Mouse (Mus musculus) limb, embryonic 14.5 days (tissue): ENCODE data around the gene Nrf1. TPM values are rescaled to one million over a fixed set of nuclear protein-coding genes. Genes with fewer than 3 reads are reported as not detected.

Source experiments
- ATAC-seq: fragments of 200-750 bp; cut with Nextera tagmentation; 2 replicates; pipeline ENCODE4 v1.8.0; 2017; ENCODE audit warnings: low read depth, moderate number of reproducible peaks, moderate TSS enrichment; ENCODE audit not compliant: low FRiP score
- DNase-seq: peaks from one replicate; pipeline ENCODE4 v3.0.0-alpha.2; 2015; ENCODE audit warnings: low spot score
- H3K27ac ChIP-seq: fragments of 300-500 bp; sonication (generic); replicated peaks from 2 replicates; pipeline ENCODE4 v1.5.1; 2014; ENCODE audit warnings: low read depth, mild to moderate bottlenecking, low read length, moderate library complexity, mixed read lengths
- H3K27me3 ChIP-seq: fragments of 300-500 bp; sonication (generic); 2 replicates; pipeline ENCODE4 v1.6.1; 2014; ENCODE audit warnings: low read length, mixed read lengths; ENCODE audit not compliant: control insufficient read depth, insufficient read depth
- H3K36me3 ChIP-seq: fragments of 300-500 bp; sonication (generic); 2 replicates; pipeline ENCODE4 v1.6.1; 2014; ENCODE audit warnings: mild to moderate bottlenecking, low read length, moderate library complexity, mixed read lengths; ENCODE audit not compliant: control insufficient read depth, insufficient read depth
- H3K4me1 ChIP-seq: fragments of 300-500 bp; sonication (generic); 2 replicates; pipeline ENCODE4 v1.6.1; 2014; ENCODE audit warnings: antibody characterized with exemption, low read length, mixed read lengths; ENCODE audit not compliant: control insufficient read depth, insufficient read depth
- H3K4me2 ChIP-seq: fragments of 300-500 bp; sonication (generic); replicated peaks from 2 replicates; pipeline ENCODE4 v1.6.1; 2014; ENCODE audit warnings: low read depth, mild to moderate bottlenecking, low read length, moderate library complexity; ENCODE audit not compliant: severe bottlenecking
- H3K4me3 ChIP-seq: fragments of 300-500 bp; sonication (generic); replicated peaks from 2 replicates; pipeline ENCODE4 v1.5.1; 2014; ENCODE audit warnings: low read length
- H3K9ac ChIP-seq: fragments of 300-500 bp; sonication (generic); 2 replicates; pipeline ENCODE4 v1.6.1; 2014; ENCODE audit warnings: mild to moderate bottlenecking, low read depth, low read length, moderate library complexity; ENCODE audit not compliant: severe bottlenecking
- H3K9me3 ChIP-seq: fragments of 300-500 bp; sonication (generic); 2 replicates; pipeline ENCODE4 v1.6.1; 2016; ENCODE audit warnings: low read length; ENCODE audit not compliant: control insufficient read depth
- POLR2A ChIP-seq: fragments of 200-500 bp; IDR thresholded peaks from 2 replicates; pipeline ENCODE4 v1.8.0; 2012; ENCODE audit warnings: inconsistent platforms, mild to moderate bottlenecking, moderate library complexity, borderline replicate concordance; ENCODE audit not compliant: insufficient read depth, insufficient read length; ENCODE audit errors: extremely low read depth
- whole genome bisulfite sequencing: fragments of 180-500 bp; shearing (Covaris S2); extraction: QIAGEN DNeasy Blood & Tissue Kit; methylation state at CpG from one replicate; pipeline ENCODE4 v1.1.7; 2014; 5-methylcytosine and 5-hydroxymethylcytosine counted together
- polyA plus RNA-seq, 2 experiments: library from polyadenylated mRNA; depleted of rRNA in 1 of 2; stranded (reverse) in 1 of 2; unstranded in 1 of 2; fragments of >200 nt; fragmentation: Nextera tagmentation in 1 of 2; extraction: Ambion mirVana in 1 of 2; gene quantifications; 2 replicates each; pipeline versions ENCODE4 v1.2.1 to v1.2.3; 2012 to 2014

The Nrf1 gene
- polyA plus RNA-seq, 2 experiments: 47.7 to 70.7 TPM

DNA sequence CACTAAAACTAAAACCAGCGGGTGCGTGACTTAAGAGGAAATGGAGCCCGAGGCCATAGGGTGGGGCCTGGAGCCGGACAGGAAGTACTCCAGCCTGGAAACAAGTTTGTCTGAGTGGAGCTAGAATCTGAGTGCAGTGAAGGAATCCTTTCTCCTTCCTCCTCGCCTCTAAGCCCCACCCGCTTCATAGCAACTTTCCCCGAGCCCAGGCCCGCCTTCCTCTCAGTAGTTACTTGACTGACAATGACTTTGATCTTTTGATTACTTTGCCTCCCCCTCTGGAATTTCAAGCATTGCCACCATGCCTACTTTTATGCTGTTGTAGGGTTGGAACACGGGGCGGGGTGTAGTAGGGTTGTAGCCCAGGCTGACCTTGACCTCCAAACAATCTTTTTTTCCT, 21.0 kb upstream of the Nrf1 start:
- ATAC-seq (no peak), DNase-seq (peak; percentile 9)
- 33% methylated on average over 9 of the region's 10 CpGs for WGBS
- Histone ChIP-seq H3K9ac (no peak overlapping the region), H3K9me3 (no peaks in the 10 kb centered on the region), H3K27ac (no peak overlapping the region), H3K4me3 (no peak overlapping the region), H3K4me2 (no peak overlapping the region), H3K36me3 (no peaks in the 10 kb centered on the region), H3K27me3 (no peaks in the 10 kb centered on the region), H3K4me1 (no peaks in the 10 kb centered on the region)
- no peak for TF ChIP-seq POLR2A

- H3K4me2 ChIP-seq: no peak overlapping the region
- no peaks in the 10 kb centered on the region for H3K4me1 ChIP-seq
- H3K9ac ChIP-seq: no peak overlapping the region
- no peaks in the 10 kb centered on the region for H3K9me3 ChIP-seq
- DNase-seq (no peak), ATAC-seq (no peak)
- no peak overlapping the region for H3K4me3 ChIP-seq
- TF ChIP-seq POLR2A: no peak
- H3K27me3 ChIP-seq: no peaks in the 10 kb centered on the region
- WGBS: 84% methylated on average over 4 of the region's 4 CpGs
- H3K36me3 ChIP-seq: no peaks in the 10 kb centered on the region
- H3K27ac ChIP-seq: no peak overlapping the region
Observed at GRCm38 (mm10) chr6:30028358-30028757, 19.4 kb upstream of the Nrf1 start.

GRCm38 (mm10) chr6:30035112-30035511, 12.7 kb upstream of the Nrf1 start:
- no peak overlapping the region for H3K4me3 ChIP-seq
- H3K27ac ChIP-seq: no peak overlapping the region
- WGBS: 89% methylated on average over 4 of the region's 4 CpGs
- no peaks in the 10 kb centered on the region for H3K27me3 ChIP-seq
- ATAC-seq: no peak
- no peaks in the 10 kb centered on the region for H3K9me3 ChIP-seq
- H3K9ac ChIP-seq: no peak overlapping the region
- no peak overlapping the region for H3K4me2 ChIP-seq
- DNase-seq: no peak
- no peak for TF ChIP-seq POLR2A
- H3K36me3 ChIP-seq: no peaks in the 10 kb centered on the region
- H3K4me1 ChIP-seq: no peaks in the 10 kb centered on the region

DNA sequence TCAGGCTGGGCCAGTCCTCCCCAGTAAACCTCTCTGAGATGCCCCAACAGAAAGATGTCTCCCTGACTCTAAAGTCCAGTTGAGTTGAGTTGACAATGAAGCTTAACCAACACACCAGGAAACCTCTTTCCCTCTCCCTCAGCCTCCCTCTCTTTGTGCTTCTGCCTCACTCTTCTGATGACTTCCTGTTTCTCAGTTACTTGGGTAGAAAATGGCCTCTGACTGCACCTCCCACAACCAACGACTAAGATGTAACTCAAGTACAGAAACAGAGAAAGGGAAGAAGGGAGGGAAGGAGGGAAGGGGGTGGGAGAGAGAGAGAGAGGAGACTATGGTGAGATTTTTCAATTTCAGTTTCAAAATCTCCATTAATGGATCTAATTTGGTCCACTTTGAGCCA, 6.3 kb upstream of the Nrf1 start:
- Histone ChIP-seq H3K36me3 (no peaks in the 10 kb centered on the region), H3K9me3 (no peaks in the 10 kb centered on the region), H3K4me2 (no peak overlapping the region), H3K27me3 (no peaks in the 10 kb centered on the region), H3K27ac (no peak overlapping the region), H3K4me1 (no peaks in the 10 kb centered on the region), H3K4me3 (no peak overlapping the region), H3K9ac (no peak overlapping the region)
- no peak for ATAC-seq
- TF ChIP-seq POLR2A: no peak
- WGBS: 35% methylated on average over 1 of the region's 1 CpGs
- no peak for DNase-seq

- 84% methylated on average over 3 of the region's 3 CpGs for WGBS
- no peaks in the 10 kb centered on the region for H3K36me3 ChIP-seq
- H3K4me3 ChIP-seq: no peak overlapping the region
- ATAC-seq (no peak), DNase-seq (no peak)
- H3K4me1 ChIP-seq: no peaks in the 10 kb centered on the region
- H3K27me3 ChIP-seq: no peaks in the 10 kb centered on the region
- TF ChIP-seq POLR2A: no peak
- no peaks in the 10 kb centered on the region for H3K9me3 ChIP-seq
- no peak overlapping the region for H3K27ac ChIP-seq
- no peak overlapping the region for H3K4me2 ChIP-seq
- H3K9ac ChIP-seq: no peak overlapping the region
Observed at GRCm38 (mm10) chr6:30042483-30042882, 5.3 kb upstream of the Nrf1 start.

- H3K9me3 ChIP-seq: no peaks in the 10 kb centered on the region
- peak overlapping the region; percentile 98 for H3K4me3 ChIP-seq
- H3K9ac ChIP-seq: peak overlapping the region; percentile 100
- H3K27ac ChIP-seq: peak overlapping the region; percentile 100
- H3K27me3 ChIP-seq: no peaks in the 10 kb centered on the region
- peaks cover 5% of the 10 kb centered on the region for H3K4me1 ChIP-seq
- H3K36me3 ChIP-seq: 0 out of 2 replicates have a peak, but pooled peaks cover 3% of the 10 kb centered on the region
- no peak for DNase-seq
- ATAC-seq: no peak
- peak overlapping the region; percentile 70 for H3K4me2 ChIP-seq
- 0% methylated on average over 4 of the region's 45 CpGs for WGBS
- no peak for TF ChIP-seq POLR2A
Observed at GRCm38 (mm10) chr6:30048163-30048500, 344 bp downstream of the Nrf1 start.
